Mouse (Mus musculus) cerebellum, adult 9-11 months (tissue): ENCODE data around the gene Gm4756.
"Not testable (repeated sequence)": the region's sequence is repeated elsewhere in the genome, so short reads cannot be mapped to it uniquely, and the experiment has no call there.

Experiments used
- DNase-seq: peaks from one replicate; pipeline ENCODE4 v3.0.0; 2022

The Gm4756 gene

DNA sequence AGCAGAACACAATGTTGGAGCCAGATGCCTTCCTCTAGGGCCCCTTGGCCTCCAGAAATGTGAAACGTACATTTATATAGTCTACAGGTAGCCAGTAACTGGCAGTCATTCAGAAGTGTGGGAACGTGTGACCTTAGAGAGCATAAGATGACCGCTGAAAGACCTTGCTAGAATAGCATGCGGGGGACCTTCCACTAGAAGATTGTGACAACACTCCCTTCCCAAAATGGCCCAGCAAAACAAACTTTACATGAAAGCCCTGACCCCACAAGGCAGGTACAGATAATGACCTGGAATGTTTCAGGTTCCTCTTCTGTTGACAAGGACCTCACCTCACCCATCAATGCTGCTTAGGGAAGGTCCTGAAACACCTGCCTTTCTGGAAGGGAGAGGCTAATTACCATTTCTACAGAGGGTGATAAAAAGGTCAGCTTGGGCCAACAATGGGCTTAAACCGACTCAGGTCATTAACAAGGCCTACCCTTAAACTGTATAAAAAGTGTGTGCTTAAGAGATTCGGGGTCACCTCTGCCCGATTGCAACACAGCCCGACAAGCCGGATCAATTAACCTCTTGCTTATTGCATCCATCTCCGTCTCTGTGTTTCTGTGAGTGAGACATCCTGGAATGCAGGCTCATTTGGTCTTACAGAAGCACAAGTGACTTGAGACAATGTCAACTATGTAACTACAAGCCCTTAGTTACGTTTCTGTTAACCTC, at the start of gene Gm4756:
TSS of gene Gm4756 (minus strand) at position 51 of the 720 bp plus-strand sequence.
- DNase-seq, result no peak

GRCm38 (mm10) chr12:72694901-72695463, 45.5 kb upstream of the Gm4756 start:
- no peak for DNase-seq

GRCm38 (mm10) chr12:72694438-72694837, 45.0 kb upstream of the Gm4756 start:
- no peak for DNase-seq

GRCm38 (mm10) chr12:72693895-72694294, 44.4 kb upstream of the Gm4756 start:
- DNase-seq, result no peak

DNA sequence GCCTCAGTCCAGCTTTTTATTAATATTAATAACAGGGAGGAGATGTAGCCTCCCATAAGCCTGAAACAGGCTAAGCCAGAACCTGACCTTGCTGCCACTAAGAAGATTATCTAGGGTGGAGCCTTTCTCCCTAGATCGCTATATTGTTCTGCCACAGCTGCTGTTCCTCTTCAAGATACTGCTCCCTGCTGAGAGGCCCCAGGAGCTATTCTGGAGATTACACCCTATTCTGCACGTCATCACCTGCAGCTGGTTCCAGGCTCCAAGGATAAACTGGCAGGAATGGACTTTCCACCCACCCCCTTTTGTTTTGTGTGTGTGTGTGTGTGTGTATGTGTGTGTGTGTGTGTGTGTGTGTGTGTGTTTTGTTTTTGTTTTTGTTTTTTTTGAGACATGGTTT, 38.8 kb upstream of the Gm4756 start:
- DNase-seq, result not testable (repeated sequence)

DNA sequence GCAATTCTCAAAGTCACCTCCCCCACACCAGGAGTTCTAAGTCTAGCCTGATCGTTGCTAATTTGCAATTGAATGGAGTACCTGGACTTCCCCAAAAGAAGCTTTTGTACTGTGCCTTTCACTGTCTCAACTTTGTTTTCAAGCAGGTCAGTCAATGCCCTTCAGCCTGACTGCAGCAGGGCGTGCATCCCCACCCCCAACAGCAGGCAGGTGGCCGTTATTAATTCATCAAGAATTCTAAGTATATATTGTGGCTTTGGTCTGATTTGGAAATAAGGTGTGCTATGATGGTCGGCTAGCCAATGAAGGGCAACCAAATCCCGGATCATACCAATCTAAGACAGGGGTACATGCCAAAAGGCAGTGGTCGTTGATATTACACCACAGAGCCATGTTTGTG, 38.3 kb upstream of the Gm4756 start:
- DNase-seq, result not testable (repeated sequence)

DNA sequence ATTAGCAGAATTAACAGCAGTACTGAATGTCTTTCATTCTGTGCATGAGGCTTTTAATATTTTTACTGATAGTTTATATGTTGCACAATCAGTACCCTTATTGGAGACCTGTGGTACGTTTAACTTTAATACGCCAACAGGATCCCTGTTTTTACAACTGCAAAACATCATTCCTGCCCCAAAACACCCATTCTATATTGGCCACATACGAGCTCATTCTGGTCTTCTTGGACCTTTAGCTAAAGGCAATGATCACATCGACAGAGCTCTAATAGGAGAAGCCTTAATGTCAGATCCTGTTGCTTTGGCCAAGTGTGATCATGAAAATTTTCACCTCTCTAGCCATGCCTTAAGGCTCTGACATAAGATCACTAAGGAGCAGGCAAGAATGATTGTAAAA, 37.1 kb upstream of the Gm4756 start:
- not testable (repeated sequence) for DNase-seq

GRCm38 (mm10) chr12:72683612-72684011, 34.2 kb upstream of the Gm4756 start:
- DNase-seq, result no peak

GRCm38 (mm10) chr12:72682511-72683282, 33.2 kb upstream of the Gm4756 start:
- DNase-seq, result no peak

- DNase-seq, result no peak
Measured at GRCm38 (mm10) chr12:72681919-72682318, 32.5 kb upstream of the Gm4756 start.

DNA sequence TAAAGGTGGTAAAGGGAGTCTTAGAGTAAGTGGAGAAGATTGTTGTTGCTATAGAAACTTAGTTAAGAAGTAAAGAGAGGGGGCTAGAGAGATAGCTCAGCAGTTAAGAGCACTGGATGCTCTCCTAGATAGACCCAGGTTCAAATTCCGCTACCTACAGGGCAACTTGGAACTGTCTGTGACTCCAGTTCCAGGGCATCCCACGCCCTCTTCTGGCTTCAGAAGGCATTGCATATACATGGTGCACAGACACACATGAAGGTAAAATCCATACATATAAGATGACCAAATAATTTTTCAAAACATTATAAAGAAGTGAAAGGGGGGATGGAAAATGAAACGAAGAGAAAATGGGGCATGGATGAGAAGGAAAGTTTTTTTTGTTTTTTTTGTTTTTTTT, 30.2 kb upstream of the Gm4756 start:
- DNase-seq, result no peak

- DNase-seq, result no peak
Measured at GRCm38 (mm10) chr12:72674820-72675219, 25.4 kb upstream of the Gm4756 start.

GRCm38 (mm10) chr12:72674079-72674797, 24.8 kb upstream of the Gm4756 start:
- no peak for DNase-seq

DNA sequence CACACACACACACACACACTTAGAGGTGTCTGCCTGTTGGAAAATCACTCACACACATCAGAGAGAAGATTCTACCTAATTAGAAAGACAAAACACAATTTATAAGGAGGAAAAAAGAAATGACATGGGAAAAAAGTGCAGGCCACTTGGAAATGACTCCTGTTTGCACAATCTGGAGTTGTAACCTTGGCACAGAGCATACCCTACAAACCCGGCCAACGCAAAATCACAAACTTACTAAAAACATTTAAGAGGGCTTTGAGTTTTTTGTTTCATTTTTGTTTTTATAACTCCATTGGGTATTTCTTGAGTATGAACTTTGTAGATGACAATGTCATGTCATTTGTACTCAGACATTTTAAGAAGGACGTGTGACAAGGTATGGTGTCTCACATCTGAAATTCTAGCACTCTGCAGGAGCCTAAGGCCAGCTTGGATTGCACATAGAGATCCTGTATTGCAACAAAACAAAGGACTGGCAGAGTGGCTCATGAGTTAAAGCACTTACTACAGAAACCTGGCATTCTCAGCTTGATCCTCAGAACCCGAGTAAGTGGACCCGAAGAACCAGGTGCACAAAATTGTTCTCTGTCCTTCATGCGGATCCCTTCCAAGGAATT, 22.2 kb upstream of the Gm4756 start:
- DNase-seq, result no peak

- no peak for DNase-seq
Measured at GRCm38 (mm10) chr12:72670921-72671320, 21.5 kb upstream of the Gm4756 start.

DNA sequence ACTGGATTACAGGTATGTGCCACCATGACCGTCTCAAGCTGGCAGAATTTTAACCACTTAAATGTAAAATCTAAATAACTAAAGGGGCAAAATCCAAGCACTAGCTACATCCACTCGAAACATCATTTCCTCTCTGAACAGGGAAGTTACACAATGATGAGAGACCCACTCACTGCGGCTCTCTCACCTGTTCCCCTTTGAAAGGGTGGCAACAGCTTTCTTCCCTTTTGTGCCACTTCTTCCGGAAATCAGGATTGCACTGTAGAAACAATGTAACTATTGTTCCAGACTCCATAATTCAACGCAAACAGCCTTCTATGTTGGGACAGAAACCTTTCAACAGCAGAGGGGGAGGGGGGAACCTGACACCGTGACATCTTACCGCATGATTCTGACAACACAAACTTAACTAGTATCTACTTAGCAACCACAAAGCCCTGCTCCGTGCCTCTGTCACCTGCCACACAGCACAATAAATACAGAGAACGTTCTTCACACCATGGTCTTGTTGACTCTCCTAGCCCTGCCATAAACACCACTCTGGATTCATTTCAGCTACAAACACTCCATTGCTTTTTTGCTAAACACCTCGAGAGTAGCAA, 18.5 kb upstream of the Gm4756 start:
- DNase-seq, result no peak

GRCm38 (mm10) chr12:72666015-72666414, 16.6 kb upstream of the Gm4756 start:
- peak; percentile 16 for DNase-seq

DNA sequence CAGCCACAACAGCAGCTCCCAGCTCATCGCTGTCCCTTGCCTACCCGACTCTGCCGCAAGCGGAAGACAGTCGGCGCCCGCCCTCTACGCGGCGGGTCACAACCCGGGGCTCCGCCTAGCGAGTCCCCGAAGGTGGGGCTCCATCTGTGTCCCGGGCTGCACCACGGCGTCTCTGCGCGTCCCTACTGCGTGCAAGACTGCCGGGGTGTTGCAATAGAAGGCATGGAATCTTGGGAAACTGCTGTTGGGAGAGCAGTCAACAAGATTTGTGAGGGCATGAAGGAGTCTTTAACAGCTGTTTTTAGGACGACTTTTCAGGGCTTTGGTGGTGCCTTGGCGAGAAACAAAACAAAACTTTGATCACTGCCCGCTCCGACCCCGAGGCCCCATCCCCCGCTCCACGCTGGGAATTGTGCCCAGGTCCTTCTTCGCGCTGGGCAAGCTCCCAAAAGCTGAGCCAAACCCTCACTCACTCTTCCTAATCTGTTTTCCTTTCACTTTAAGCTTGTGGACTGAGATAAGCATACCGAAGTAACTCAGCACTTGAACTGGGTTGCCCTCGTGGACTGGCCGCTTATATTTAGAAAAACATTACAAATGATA, 15.4 kb upstream of the Gm4756 start, which contains the start of gene Dhrs7:
TSS of gene Dhrs7 (minus strand) at position 175 of the 603 bp plus-strand sequence.
- peak; percentile 87 for DNase-seq

DNA sequence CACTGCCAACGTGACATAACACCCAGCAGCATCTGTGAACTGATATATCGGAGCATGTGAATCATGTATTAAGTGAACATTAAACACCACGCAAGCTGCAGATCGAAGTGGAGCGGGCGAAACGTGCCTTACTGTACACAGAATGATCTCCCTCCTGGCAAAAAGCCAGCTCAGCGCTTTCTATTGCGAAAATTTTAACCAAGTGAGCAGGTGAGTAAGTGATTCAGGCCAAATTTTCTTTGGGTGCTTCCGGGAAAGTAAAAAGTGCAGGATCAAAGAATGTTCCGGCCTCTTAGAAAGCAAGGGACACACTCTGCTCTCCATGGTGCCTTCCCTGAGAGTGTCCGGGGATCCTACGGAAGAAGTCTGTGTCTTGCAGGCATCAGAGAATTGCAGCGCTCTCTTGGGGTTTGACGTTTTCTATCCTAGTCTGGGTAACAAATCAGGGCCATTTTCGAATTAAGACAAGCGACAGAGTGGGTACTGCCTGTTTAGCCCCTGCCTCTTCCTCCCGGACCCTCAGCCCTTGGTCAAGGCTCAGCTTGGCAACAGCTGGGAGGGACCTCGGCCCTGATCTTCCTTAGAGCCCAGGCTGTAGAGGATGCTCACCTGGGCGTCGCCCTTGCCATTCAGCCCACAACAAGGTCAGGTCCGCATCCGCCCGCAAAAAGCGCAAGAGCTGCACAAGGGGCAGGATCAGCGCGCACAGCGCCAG, 14.7 kb upstream of the Gm4756 start:
- DNase-seq, result peak; percentile 46

- DNase-seq, result no peak
Measured at GRCm38 (mm10) chr12:72655775-72656174, 6.3 kb upstream of the Gm4756 start.

DNA sequence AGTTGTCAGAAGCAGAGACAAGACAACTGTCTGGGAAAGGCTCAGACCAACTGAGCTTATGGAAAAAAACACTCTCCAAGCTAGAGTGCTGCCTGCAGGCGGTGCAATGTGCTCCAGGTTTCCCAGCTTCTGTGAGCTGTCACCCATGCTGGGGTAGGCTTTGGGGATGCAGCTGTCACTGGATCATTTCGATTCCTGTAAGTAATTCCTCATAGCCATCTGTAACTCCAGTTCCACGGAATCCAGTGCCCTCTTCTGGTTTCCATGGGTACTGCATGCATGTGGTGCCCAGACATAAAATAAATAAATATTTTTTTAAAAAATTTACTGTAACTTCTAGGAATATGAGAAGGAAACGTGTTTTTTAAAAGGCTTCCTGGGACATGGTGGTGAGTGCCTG, 5.2 kb upstream of the Gm4756 start:
- DNase-seq, result peak; percentile 63
